Mouse (Mus musculus): ENCODE results near the gene Il1b. TPM values are rescaled to one million over a fixed set of nuclear protein-coding genes. Genes with fewer than 3 reads are reported as not detected.

Gene Il1b
- total RNA-seq, 2 experiments from 2014 or later = 0.26 to 0.36 TPM

Other genes with a start within 250 kb of the Il1b start
- 10 to 100 TPM; 10.4 to 10.5 TPM for gene Chchd5, start 241.4 kb downstream of the Il1b start, total RNA-seq (2021)
- gene Slc20a1, start 172.4 kb downstream of the Il1b start, total RNA-seq (2021) = 100 to 1,000 TPM; 127 to 130 TPM
- 1 to 10 TPM; 1.3 to 1.4 TPM for gene Ckap2l, start 73.9 kb downstream of the Il1b start, total RNA-seq (2021)
- gene Il1a, start 61.2 kb downstream of the Il1b start, total RNA-seq (2021) = under 1 TPM; 0.40 to 0.66 TPM
- gene F830045P16Rik, start 165.5 kb upstream of the Il1b start, total RNA-seq (2021) = under 1 TPM in 1 of 2 experiments, not detected in 1; 0.34 TPM
- 100 to 1,000 TPM; 371 to 377 TPM for gene Sirpa, start 221.7 kb upstream of the Il1b start, total RNA-seq (2021)

Measured in left cerebral cortex, postnatal 14 days (tissue).